Mouse (Mus musculus) telencephalon, adult 2 months (tissue): ENCODE measurements around the gene 5830411N06Rik.
A peak's percentile ranks its signal among the peaks of the same experiment; 100 is the strongest.

Experiments used
- DNase-seq: peaks from one replicate; pipeline ENCODE4 v3.0.0-alpha.2; 2011; ENCODE audit warnings: low read depth, low spot score

The 5830411N06Rik gene

DNA sequence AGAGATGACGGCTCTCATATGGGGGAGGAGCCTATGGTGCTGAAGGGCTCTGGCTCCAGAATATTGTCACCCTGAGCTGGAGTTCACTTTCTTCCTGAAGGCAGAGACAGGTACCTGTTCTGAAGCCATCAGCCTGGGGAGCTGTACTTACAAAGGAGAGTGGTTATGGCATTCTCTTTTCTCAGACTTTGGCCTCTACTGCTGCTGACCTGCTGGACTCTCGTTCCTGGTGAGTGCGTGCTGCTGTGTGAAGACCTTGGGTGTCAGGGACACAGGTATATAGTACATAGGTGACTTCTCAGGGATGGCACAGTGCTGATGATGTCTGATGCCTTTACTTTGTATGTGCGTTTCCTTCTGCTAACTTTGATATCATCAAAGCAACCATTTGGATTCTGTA is at the start of gene 5830411N06Rik:
Gene 5830411N06Rik (plus strand): TSS at position 69 of the 400 bp plus-strand sequence.
- DNase-seq = no peak

DNA sequence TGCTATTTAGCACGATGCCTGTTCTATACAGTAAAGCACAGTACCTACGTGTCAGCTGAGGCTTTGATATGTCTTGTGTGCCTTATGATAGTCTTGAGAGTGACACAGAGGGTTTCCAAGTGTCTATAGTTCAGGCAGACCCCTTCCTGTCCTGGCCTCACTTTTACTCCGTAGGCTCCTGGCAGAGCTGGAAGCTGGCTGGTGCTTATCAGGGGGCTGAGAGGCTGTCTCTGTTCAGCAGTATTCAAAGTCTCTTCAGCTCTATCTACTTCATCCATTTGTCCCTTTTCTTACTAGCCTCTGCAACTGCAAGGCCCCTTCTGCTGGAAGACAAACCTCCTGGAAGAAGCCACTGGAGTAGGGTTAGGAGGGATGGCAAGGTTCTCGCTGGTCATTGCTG is 46.0 kb upstream of the 5830411N06Rik start:
- DNase-seq = no peak

GRCm38 (mm10) chr7:140205864-140206263 is 41.2 kb upstream of the 5830411N06Rik start, which contains the start of gene Olfr524:
Gene Olfr524 (minus strand): TSS chr7:140205964.
- DNase-seq = no peak

- no peak for DNase-seq
Measured at GRCm38 (mm10) chr7:140206904-140207303, 40.2 kb upstream of the 5830411N06Rik start.

DNA sequence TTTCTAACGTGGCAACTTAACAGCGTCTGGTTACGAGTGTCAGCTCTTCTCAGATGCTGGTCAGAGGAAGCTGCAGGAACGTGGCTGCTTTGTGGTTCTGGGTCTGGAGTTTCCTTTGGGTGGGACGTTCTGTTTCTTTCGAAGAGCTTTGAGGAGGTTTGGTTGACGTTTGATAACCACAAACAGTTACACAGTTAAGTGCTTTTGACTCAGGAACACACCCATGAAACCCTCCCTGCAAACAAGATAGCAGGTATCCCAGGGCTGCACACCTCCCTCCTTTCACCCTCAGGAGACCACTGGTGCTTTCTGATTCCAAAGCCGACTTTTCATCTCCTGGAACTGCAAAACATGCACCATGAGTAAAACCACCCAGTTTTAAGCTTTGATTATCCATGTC is 38.9 kb upstream of the 5830411N06Rik start:
- no peak for DNase-seq

DNA sequence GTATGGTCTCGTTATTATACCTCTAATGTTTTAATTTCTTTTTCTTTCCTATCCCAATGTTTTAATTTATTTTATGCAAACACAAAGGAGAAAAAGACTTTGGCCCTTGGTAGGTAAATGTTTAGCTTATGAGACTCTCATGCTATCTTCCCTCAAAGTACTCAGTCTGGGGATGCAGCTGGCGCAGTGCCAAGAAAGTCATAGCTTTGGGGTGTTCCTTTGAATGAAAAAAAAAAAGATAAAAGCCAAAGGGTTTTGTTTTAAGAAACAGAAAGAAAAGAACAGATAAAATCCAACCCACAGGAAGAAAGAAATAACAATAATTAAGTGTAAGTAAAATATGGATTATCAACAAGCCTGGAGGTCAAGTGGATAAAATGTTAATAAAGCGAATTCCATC is 38.4 kb upstream of the 5830411N06Rik start:
- DNase-seq = no peak

GRCm38 (mm10) chr7:140213841-140214240 is 33.2 kb upstream of the 5830411N06Rik start:
- no peak for DNase-seq

DNA sequence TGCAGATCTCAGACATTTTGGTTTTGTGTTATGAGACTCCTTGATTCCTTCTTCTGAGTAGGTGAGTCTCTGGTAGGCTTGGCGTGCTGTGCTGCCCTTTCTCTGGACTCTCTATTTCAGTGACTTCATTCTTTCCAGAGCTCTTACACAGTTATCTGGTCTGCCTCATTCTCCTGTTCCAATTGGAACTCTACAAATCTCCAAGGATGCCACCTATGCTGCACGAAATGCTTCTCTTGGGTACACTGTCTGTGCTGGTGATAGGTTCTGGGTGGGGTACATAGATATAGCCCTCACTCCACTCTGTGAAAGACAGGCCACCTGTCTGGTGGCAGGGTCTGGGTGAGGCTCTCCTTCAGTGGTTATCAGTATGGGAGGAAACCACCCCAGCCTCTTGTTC is 29.1 kb upstream of the 5830411N06Rik start, which contains the start of gene Cd163l1:
Gene Cd163l1 (plus strand): TSS at position 301 of the 400 bp plus-strand sequence.
- DNase-seq = no peak

DNA sequence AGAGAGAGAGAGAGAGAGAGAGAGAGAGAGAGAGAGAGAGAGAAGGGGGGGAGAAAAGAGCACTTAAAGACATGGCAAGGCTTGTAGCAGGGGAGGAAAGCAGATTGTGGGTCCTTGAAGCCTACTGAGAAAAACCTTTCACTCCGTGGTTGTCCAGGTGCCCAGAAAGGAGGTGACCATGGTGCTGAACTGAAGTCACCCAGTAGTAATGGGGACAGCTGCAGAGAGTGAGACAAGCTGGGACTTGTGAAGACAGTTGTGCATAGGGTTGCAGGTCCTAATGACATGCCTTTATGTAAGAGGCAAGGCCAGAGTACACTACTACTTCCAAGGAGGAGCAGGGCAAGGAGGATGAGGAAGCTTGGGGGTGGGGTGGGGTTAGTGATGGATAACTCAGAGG is 27.8 kb upstream of the 5830411N06Rik start:
- no peak for DNase-seq

DNA sequence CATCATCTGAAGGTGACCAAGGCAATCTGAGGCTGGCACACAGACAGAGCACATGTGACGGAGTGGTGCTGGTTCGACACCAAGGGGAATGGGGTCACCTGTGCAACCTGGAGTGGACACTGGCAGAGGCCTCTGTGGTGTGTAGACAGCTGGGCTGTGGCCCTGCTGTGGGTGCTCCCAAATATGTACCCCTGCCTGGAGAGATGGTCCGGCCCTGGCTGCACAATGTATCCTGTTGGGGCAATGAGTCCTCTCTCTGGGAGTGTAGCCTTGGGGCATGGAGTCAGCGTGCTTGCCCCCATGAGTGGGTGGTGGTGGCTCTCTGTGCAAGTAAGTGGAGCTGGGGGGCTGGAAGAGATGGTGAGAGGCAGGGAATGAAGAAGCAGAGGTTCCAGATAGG is 26.7 kb upstream of the 5830411N06Rik start:
- no peak for DNase-seq

- no peak for DNase-seq
Measured at GRCm38 (mm10) chr7:140224209-140224608, 22.9 kb upstream of the 5830411N06Rik start.

- no peak for DNase-seq
Measured at GRCm38 (mm10) chr7:140228476-140228875, 18.6 kb upstream of the 5830411N06Rik start.

- DNase-seq = no peak
Measured at GRCm38 (mm10) chr7:140231026-140231425, 16.1 kb upstream of the 5830411N06Rik start.

DNA sequence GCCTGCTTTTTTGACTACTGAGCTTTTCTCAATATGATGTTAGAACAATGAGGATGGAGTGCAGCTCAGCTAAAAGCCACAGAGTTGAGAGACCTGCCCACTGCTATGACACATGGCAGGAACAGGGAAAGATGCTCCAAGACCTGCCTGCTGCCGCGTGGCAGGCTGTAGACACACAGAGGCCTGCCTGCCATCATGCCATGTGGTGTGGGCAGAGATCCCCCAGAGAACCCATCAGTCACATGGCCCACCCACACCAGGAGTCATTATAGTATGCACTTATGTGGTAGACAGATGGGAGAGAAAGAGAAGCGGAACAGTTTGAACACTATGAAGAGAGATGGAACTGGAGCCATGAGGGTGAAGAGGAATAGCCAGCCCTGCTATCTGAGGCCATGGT is 13.4 kb upstream of the 5830411N06Rik start:
- peak; percentile 17 for DNase-seq

- no peak for DNase-seq
Measured at GRCm38 (mm10) chr7:140253780-140254299, 6.8 kb downstream of the 5830411N06Rik start.

DNA sequence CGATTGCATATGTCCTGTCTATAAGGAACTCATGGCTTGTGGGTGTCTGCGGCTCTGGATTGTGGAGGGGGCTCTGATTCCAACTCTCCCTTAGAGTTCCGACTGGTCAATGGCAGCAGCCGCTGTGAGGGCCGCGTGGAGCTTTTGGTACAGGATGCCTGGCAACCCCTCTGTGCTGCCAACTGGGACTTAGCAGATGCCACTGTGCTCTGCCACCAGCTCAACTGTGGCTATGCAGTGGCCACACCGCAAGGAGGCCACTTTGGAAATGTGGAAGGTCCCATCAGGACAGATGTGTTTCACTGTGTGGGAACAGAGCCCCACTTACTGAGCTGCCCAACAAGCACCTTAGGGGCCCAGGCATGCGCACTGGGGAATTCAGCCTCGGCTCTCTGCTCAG is 48.7 kb downstream of the 5830411N06Rik start:
- no peak for DNase-seq

GRCm38 (mm10) chr7:140296876-140297275 is 49.8 kb downstream of the 5830411N06Rik start:
- no peak for DNase-seq

- no peak for DNase-seq
Measured at GRCm38 (mm10) chr7:140299416-140299815, 52.3 kb downstream of the 5830411N06Rik start.

- DNase-seq = no peak
Measured at GRCm38 (mm10) chr7:140319861-140320385, 72.8 kb downstream of the 5830411N06Rik start.

DNA sequence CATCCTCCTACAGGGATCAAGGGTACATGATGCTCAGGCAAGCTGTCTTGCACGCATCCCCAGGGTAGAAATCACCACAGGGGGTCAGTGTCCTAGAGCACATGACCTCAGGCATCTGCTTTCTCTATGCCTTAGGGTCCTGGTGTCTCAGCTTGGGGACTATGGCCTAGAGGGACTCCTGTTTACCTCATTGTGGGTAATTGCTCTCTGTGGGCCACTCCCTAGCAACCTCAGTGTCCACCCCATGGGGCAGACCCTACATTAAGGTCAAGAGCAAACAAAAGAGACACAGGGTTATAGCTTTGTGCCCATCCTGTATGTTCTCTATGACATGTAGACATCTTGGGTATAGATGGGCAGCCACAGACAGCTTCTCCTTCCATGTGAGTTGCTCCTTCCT is 73.5 kb downstream of the 5830411N06Rik start, which contains the start of gene Olfr525:
Gene Olfr525 (plus strand): TSS at position 301 of the 400 bp plus-strand sequence.
- DNase-seq = no peak

DNA sequence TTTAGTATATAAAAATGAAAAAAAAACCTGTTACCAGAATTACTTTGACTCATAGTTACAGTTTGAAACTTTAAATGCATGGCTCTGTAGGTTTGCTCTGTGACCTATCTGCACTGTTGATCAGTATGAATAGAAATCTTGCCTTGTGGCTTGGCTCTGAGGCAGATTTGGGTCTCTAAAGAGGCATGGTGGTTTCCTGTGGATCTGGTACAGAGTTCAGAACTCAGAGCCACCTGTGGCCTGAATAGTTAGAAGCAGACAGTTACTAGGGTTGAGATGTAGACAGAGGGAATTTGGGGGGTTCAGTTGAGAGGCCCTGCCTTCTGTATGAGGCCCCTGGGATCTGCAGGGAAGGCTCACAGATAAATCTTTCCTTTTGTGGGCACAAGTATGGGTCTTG is 74.1 kb downstream of the 5830411N06Rik start:
- no peak for DNase-seq

DNA sequence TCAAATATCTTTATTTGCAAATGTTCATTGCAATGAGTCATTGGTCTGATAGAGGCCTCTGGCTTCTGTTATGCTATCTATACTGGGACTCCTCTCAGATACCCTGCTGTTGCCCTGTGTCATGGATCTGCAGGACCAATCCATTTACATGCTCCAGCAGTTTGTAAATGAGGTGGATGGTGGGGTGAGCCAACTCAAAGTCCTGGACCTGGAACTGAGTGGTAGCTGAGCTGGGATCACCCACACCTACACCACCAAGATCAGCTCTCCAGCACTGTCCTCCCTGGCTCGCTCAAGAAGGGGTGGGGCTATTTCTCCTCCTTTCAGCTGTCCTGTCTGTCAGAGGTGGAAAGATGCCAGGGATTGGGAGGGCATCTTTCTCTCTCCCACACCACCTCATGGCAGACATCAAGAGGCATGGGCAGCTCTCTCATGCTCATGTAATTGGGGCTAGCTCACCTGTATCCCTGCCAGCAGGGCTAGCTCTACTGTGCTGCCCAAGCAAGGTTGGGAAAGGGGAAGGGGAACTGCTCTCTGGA is 82.8 kb downstream of the 5830411N06Rik start:
- DNase-seq = no peak

GRCm38 (mm10) chr7:140333717-140334116 is 86.6 kb downstream of the 5830411N06Rik start, which contains the start of gene Olfr527:
Gene Olfr527 (plus strand): TSS chr7:140334017.
- DNase-seq = no peak
